Mouse (Mus musculus): ENCODE results near the gene Il22. TPM values are rescaled to one million over a fixed set of nuclear protein-coding genes. Genes with fewer than 3 reads are reported as not detected.
"Not testable (repeated sequence)": the region's sequence is repeated elsewhere in the genome, so short reads cannot be mapped to it uniquely, and the experiment has no call there.

Gene Il22
- total RNA-seq (2022), result not detected

DNA sequence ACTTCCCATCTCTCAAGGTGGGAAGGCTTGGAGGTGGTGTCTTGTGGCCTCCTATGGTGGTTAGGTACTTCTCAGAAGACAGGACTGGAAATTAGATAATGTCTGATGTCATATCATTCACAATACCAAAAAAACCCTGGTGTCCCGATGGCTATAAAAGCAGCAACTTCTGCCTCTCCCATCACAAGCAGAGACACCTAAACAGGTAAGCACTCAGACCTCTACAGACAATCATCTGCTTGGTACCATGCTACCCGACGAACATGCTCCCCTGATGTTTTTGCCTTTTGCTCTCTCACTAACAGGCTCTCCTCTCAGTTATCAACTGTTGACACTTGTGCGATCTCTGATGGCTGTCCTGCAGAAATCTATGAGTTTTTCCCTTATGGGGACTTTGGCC is at the start of gene Il22:
Il22 (plus strand) TSS at position 301 of the 400 bp plus-strand sequence.
- DNase-seq (ENCODE audit: low spot score), result no peak

DNA sequence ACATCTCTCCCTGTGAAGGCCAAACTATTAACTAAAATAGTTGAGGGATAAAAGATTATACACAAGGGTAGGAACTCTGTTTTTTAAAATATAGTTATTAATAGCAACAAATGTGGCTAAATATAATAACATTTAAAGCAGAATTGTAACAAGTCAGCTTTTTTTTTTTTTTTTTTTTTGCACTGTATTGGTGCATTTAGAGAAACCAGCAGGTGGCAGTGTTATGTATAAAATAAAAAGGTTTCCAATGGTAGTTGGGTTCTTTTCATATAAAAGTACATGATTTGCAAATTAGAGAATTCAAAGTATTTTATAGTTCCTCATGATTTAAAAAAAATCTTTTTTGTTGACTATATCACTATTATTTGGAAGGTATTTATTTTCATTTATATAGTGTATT is 48.8 kb upstream of the Il22 start:
- no peak for DNase-seq (ENCODE audit: low spot score)

DNA sequence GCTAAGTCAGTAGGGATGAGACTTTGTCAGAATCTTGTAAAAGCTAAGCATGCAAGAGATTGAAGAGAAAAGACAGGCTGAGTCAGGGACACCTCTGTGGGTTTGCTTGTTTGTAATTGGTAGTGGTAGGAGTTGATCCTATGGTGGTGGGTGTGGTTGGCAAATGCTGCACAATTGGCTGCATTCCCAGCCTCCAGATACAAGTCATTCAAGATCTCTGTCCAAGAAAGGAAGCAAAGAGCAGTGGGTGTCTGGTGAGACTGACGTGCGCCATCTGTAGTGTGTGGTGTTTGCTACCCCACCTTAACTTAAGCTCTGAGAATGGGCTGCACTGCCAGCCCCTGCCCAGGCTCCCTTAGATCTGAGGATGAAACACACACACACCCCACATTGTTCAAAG is 43.6 kb upstream of the Il22 start:
- no peak for DNase-seq (ENCODE audit: low spot score)

DNA sequence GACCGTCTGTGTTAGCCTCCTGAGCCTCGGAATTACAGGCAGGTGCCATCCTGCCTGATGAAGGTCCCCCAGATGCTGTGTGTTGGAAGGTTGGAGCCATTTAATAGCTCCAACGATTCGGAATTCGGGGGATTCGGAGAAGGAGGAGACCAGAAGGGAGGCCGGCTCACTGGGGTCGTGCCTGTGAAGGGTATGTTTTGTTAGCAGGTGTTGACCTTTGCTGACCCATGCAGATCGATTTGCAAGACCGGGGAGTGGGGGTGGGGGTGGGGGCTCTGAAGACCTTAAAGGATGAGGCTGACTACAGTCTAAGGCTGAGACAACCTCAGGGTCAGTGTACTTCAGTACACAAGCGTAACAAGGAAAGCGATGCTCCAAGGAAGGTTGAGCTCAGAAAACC is 35.5 kb upstream of the Il22 start:
- DNase-seq (ENCODE audit: low spot score), result no peak

DNA sequence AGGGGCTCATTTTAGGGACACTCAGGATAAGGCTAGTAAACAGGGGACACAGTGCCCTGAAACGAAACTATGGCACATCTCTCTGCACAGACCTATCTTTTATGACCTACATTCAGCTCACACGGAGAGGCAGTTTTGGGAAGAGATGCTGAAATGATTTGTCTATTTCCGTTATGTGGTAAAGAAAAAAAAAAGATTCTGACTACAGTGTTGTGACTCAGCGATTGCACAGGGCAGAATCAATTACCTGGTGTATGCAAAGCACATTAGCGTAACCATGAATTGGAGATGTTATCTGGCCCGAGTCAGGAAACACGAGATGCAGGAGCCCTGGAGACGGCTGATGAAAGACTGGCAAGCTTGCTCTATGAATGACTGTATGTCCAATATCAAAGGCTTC is 32.3 kb upstream of the Il22 start:
- no peak for DNase-seq (ENCODE audit: low spot score)

DNA sequence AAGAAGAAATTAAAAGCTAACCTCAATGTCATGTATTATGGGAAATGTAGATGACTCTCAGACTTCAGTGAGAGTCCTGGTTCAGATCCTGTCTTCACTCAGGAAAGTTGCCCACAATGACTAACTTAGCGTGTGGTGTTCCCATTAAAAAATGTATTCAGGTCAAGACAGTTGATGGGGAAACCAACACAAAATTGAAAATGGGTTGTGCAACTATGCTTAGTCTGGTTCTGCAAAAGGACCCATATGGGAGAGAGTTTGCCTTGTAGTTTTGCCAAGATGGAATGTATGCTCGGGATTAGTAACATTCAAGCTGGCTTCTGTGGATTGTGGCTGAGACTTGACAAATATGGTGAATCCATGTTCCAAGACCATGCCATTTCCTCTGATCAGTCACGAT is 31.9 kb upstream of the Il22 start:
- DNase-seq (ENCODE audit: low spot score), result no peak

DNA sequence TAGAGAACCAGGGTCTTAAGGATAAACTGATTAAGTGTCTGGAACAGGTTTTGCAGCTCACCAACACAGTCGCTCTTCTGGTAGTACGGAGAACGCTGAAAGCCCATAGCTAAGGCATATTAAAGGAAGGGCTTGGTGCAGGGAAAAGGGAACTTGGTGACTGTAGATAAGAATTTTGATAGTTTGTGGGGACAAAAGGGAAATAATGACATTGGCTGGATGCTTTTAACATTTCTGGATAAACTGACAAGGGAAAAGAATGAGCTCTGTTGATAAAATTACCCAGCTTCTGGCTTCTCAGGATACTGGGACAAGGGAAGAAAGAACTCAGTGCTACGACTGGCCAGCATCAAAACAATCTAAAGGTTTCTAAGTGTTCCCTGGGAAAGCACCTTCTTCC is 29.2 kb upstream of the Il22 start:
- not testable (repeated sequence) for DNase-seq (ENCODE audit: low spot score)

DNA sequence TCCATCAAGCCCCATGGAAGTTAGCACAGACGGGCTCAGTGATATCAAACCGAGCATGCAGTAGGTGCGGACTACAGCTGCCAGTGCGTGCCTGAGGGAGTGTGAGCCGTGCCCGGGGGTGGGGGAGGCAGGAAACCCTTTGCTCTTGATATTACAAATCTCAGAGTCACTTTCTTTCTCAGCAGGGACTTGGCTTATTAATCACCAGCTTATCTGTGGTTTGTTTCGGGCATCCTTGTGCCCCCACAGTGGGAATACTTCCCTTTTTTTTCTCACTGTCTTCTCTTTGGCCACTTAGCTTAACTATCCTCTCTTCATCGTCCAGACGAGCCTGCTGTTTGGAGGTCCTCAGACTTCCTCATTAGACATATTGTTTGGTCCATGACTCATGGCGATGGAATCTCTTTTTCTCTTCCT is 26.0 kb upstream of the Il22 start:
- no peak for DNase-seq (ENCODE audit: low spot score)

DNA sequence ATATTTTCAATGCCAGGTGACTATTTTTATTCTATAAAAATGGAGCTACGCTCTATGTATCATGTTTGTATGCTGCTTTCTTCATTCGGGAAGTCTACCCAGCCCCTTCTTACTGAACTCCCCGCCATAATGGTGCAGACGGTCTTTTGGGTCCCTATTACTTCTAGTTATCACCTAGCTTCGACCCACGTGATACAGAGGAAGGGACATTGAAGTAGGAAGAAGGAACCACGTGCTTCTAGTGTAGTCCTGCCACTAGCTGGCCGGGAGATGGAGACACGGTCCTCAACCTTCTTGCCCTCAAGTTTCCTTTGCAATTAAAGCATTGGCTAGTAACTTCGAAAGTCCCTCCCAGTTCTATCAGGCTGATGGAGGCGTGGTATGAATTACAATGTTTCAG is 25.5 kb upstream of the Il22 start:
- DNase-seq (ENCODE audit: low spot score), result no peak

DNA sequence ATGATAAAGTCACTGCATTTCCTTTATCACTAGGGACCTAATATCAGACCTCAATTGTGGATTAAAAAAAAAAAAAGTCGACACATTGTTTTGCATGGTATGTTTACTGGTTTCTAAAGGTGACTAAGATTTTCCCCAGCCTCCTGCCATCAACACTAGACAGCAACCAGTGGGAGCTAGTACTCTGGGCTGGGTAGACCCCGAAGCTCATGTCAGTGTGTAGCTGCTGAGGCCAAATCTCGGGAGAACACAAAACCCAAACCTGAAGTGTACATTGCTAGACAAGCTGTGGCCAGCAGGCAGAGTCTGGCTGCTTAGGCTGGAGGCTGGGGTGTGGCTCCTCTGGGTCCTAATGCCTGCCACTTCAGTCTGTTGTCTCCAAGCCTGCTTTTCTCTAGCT is 9.6 kb upstream of the Il22 start:
- not testable (repeated sequence) for DNase-seq (ENCODE audit: low spot score)

DNA sequence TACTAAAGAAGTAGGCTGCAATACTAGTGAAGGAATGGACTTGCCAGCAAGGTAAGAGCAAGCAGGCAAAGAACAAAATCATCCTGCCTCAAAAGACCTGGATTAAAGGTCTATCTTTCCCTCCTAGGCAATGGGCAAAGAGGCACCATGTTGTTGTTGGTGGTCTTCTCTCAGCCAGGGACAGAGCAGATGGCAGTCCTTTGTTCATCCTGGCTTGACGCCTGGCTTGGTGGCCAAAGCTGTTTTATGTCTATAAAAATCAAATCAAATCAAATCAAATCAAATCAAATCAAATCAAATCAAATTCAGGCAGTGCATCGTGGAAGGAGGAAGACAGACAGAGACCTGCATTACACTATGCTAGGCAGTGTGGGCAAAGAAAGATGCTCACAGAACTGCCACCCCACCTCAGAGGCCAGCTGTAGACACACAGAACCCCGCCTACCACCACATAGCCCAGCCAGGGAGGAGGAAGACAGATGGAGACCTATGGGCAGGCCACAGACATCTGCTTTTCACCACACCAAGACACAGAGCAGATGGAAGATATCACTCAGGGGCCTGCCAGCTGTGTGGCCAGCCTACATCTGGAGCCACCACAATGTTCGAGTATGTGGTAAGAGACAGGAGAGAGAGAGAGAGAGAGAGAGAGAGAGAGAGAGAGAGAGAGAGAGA is 11.1 kb downstream of the Il22 start:
- DNase-seq (ENCODE audit: low spot score), result not testable (repeated sequence)

DNA sequence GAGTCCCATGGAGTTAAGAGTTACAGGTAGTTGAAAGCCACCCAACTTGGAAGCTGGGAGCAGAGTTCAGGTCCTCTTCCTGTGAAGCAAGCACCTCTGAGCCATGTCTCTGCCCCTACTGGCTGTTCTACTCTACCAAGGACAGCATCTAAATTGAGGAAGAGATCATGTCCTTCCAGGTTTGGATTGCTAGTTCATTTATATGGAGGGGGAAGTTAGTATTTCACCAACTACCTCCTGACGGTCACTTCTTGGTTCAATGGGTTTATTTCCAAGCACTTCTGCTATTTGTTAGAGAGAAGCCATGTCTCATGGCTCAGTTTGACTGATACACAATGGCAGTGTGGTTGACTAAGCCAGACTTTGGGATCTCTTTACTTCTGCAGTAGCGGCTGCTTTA is 22.9 kb downstream of the Il22 start:
- not testable (repeated sequence) for DNase-seq (ENCODE audit: low spot score)

DNA sequence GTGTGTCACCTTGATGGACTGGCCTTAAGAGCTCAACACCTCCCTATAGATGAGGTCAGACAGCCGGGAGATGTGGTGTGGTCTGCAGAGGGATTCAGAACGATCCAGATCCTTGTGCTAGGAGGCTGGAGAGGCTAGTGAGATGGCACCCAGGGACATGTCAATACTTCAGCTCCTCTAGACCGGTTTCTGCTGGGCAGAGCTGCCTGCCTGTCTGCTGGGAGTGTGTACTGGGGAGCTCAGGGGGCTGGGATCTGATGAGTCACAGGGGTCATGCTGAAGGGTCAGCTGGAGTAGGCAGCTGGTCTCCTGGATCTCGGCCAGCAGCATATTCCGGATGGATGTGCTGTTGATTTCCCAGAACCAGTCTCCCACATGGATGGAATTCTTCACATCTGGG is 27.9 kb downstream of the Il22 start:
- DNase-seq (ENCODE audit: low spot score), result not testable (repeated sequence)

DNA sequence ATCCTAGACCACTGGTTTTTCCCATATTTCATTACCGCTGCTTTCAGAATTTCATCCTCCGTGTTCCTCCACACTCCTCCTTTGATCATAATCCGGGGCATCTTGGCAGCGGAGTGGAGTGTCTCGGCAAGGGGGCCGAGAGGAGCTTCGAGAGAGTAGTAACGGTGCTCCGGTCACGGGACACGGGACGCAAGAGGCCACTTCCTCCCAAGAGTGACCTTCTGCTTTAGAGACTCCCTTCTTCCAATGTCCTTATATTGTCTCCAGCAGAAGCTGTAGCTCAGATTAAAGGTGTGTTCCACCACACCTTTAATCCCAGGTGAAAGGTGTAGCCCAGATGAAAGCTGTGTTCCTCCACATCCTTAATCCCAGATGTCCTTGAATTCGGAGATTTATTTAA is 35.9 kb downstream of the Il22 start, which contains the start of gene Gm32717:
Gm32717 (minus strand) TSS at position 101 of the 400 bp plus-strand sequence.
- not testable (repeated sequence) for DNase-seq (ENCODE audit: low spot score)

DNA sequence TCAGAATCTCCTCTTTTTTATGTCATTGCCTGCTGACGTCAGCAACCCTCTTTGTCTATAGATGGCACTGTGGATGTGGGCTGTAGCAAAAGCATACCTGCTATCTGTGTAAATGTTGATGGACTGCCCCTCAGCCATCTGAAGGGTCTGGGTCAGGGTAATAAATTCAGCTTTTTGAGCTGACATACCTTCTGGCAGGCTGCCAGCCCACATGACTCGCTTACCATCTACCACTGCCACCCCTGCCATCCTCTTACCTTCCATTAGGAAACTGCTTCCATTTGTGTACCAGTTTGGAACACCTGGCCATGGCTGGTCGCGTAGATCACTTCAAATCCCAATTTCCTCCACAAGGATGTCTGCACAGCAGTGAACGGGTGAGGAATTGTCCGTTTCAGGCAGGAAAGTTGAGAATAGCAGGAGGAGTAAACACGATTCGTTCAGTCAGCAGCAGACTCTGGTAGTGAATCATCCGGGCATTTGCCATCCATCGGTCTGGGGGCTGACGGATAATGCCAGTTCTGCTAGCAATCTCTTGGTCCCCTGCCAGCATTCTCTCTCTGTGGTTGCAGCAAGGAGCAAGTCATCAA is 44.4 kb downstream of the Il22 start:
- not testable (repeated sequence) for DNase-seq (ENCODE audit: low spot score)

DNA sequence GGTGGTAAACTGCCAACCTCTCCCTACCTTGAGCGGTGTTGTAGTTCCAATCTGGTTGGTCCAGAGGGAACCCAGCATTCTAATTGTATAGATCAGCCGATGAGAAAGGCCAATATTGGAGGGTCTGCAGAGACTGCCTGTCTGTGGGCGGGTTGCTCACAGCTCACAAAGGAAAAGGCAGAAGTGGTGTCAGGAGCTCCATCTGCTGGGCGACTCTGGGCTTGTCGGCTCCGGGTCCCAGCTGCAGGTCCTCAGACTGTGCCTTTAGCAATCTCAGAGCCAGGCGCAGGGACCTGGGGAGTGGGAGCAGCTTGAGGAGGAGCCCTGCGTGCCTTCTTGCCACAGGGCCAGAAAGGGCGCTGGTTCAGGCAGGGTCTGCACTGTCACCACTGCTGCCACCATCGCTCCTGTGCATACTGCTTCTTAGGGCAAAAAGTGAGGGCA is 46.1 kb downstream of the Il22 start:
- no peak for DNase-seq (ENCODE audit: low spot score)

DNA sequence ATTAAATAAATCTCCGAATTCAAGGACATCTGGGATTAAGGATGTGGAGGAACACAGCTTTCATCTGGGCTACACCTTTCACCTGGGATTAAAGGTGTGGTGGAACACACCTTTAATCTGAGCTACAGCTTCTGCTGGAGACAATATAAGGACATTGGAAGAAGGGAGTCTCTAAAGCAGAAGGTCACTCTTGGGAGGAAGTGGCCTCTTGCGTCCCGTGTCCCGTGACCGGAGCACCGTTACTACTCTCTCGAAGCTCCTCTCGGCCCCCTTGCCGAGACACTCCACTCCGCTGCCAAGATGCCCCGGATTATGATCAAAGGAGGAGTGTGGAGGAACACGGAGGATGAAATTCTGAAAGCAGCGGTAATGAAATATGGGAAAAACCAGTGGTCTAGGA is 53.6 kb downstream of the Il22 start, which contains the start of gene Gm32802:
Gm32802 (plus strand) TSS at position 301 of the 400 bp plus-strand sequence.
- not testable (repeated sequence) for DNase-seq (ENCODE audit: low spot score)

Other genes starting within 250 kb of the Il22 start
- gene Mdm1, start 63.1 kb upstream of the Il22 start, total RNA-seq (2022), result 1 to 10 TPM; 3.7 to 6.2 (median 5.1) TPM
- gene Gm32717, start 35.8 kb downstream of the Il22 start, total RNA-seq (2022), result under 1 TPM; 0.37 to 0.50 (median 0.43) TPM
- gene Gm32802, start 53.7 kb downstream of the Il22 start, total RNA-seq (2022), result under 1 TPM; 0.37 to 0.50 (median 0.43) TPM
- gene Iltifb, start 90.1 kb downstream of the Il22 start, total RNA-seq (2022), result not detected
- gene Gm9040, start 122.0 kb downstream of the Il22 start, total RNA-seq (2022), result not detected
- gene Gm9044, start 127.5 kb downstream of the Il22 start, total RNA-seq (2022), result not detected
- gene Gm9045, start 132.9 kb downstream of the Il22 start, total RNA-seq (2022), result not detected
- not detected for gene Gm9046, start 138.3 kb downstream of the Il22 start, total RNA-seq (2022)
- gene Gm9048, start 143.7 kb downstream of the Il22 start, total RNA-seq (2022), result not detected
- gene Gm9049, start 149.2 kb downstream of the Il22 start, total RNA-seq (2022), result not detected
- not detected for gene Ifng, start 236.1 kb downstream of the Il22 start, total RNA-seq (2022)